Mouse (Mus musculus) intestine, postnatal 0 days (tissue): ENCODE measurements around the gene Bpifa3. TPM values are rescaled to one million over a fixed set of nuclear protein-coding genes. Genes with fewer than 3 reads are reported as not detected.

Experiments
- ATAC-seq: fragments of 200-750 bp; cut with Nextera tagmentation; 2 replicates; pipeline ENCODE4 v1.8.0; 2017; ENCODE audit warnings: mild to moderate bottlenecking, moderate TSS enrichment, moderate library complexity
- H3K27ac ChIP-seq: fragments of 300-500 bp; sonication (generic); 2 replicates; pipeline ENCODE4 v1.5.1; 2014; ENCODE audit warnings: mild to moderate bottlenecking, low read depth, low read length, moderate library complexity
- H3K27me3 ChIP-seq: fragments of 300-500 bp; sonication (generic); replicated peaks from 2 replicates; pipeline ENCODE4 v1.6.1; 2014; ENCODE audit warnings: low read length, mixed read lengths; ENCODE audit not compliant: control insufficient read depth, insufficient read depth
- H3K36me3 ChIP-seq: fragments of 300-500 bp; sonication (generic); 2 replicates; pipeline ENCODE4 v1.6.1; 2014; ENCODE audit warnings: mild to moderate bottlenecking, moderate library complexity; ENCODE audit not compliant: control insufficient read depth, insufficient read depth
- H3K4me1 ChIP-seq: fragments of 300-500 bp; sonication (generic); replicated peaks from 2 replicates; pipeline ENCODE4 v1.6.1; 2014; ENCODE audit warnings: antibody characterized with exemption, low read length, mixed read lengths; ENCODE audit not compliant: control insufficient read depth, insufficient read depth
- H3K4me2 ChIP-seq: fragments of 300-500 bp; sonication (generic); replicated peaks from 2 replicates; pipeline ENCODE4 v1.6.1; 2014; ENCODE audit warnings: low read depth, mild to moderate bottlenecking, moderate library complexity
- H3K4me3 ChIP-seq: fragments of 300-500 bp; sonication (generic); 2 replicates; pipeline ENCODE4 v1.5.1; 2014; ENCODE audit warnings: low read depth, low read length
- H3K9ac ChIP-seq: fragments of 300-500 bp; sonication (generic); 2 replicates; pipeline ENCODE4 v1.6.1; 2014; ENCODE audit warnings: mild to moderate bottlenecking, low read depth, low read length
- H3K9me3 ChIP-seq: fragments of 300-500 bp; sonication (generic); 2 replicates; pipeline ENCODE4 v1.6.1; 2016; ENCODE audit warnings: mixed run types; ENCODE audit not compliant: control insufficient read depth
- CTCF ChIP-seq: sonication (generic); IDR thresholded peaks from 2 replicates; pipeline ENCODE4 v1.5.1; 2016; ENCODE audit warnings: low read depth, mild to moderate bottlenecking, control low read depth, antibody characterized with exemption, moderate library complexity
- WGBS: fragments of 180-500 bp; shearing (Covaris S2); extraction: QIAGEN DNeasy Blood & Tissue Kit; methylation state at CpG from one replicate; pipeline ENCODE4 v1.1.7; 2014; 5-methylcytosine and 5-hydroxymethylcytosine counted together
- polyA plus RNA-seq: library from polyadenylated mRNA; unstranded; fragments of >200 nt; fragmentation: Nextera tagmentation; extraction: Ambion mirVana; gene quantifications from 2 replicates; pipeline ENCODE4 v1.2.1, GENCODE M21; 2015

Gene Bpifa3
- polyA plus RNA-seq: not detected in 2 replicates

DNA sequence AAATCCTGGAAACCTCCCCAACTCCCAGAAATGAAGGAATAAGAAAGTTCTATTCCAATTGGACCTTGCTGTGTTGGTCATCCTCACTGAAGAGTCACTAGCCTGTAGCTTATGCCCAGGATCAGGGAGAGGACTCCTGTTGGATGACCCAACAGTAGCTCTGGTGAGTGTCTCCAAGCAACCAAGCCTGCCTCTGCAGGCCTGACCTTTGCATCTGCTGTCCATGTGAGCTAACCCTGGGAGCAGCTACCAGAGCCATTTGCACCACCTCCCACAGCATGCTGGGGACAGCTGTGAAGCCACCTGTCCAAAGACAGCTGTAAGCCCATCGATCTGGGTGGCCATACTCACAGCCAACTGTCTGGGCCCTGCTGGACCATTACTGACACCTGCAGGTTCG is at the start of gene Bpifa3:
TSS of gene Bpifa3 (plus strand) at position 217 of the 400 bp plus-strand sequence.
- H3K4me2 ChIP-seq: no peak within 1 kb of the TSS
- H3K27ac ChIP-seq: no peak within 1 kb of the TSS
- no peak within 1 kb of the TSS for H3K9ac ChIP-seq
- no peak within 1 kb of the TSS for H3K4me3 ChIP-seq
- H3K27me3 ChIP-seq: no peaks in the 10 kb centered on the region
- no peak for TF ChIP-seq CTCF
- no peaks in the 10 kb centered on the region for H3K4me1 ChIP-seq
- no peaks in the 10 kb centered on the region for H3K36me3 ChIP-seq
- 50% methylated on average over 2 of the region's 2 CpGs for WGBS
- no peak for ATAC-seq
- no peaks in the 10 kb centered on the region for H3K9me3 ChIP-seq

DNA sequence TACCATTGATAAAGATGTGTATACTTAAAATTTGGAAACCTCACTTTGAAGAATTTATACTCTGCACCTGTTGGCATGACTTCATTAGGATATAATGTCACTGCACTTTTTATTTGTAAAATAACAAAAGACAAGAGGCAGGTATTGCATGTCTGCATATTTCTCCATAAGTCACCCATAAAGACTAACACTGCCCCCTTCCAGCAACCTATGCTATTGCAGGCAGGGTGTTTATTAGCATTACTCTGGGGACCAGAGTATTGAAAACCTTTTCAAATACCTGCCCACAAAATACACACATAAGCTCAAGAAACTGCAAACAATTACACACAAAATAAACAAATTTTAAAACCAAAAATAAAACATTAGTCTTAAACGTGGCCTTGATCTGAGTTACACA is 32.4 kb upstream of the Bpifa3 start:
- WGBS: 48% methylated on average over 1 of the region's 1 CpGs
- no peak overlapping the region for H3K4me2 ChIP-seq
- ATAC-seq: no peak

DNA sequence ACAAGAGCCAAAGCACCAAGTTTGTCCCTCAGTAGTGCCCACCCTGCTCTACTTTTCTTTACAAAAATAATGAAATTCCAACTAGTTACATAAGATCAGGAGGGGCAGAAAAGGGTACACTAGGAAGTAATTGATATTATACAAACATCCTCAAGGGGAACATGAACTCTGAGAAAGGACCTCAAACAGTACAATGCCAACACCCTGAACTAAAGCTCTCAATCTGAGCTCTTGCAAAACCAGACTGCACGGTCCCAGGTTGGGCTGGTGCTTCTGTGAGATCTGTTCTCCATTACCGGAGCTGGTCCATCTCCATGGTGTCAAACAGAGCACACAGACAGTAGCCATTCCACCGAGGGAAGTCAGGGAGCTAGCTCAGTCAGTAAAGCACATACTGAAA is 12.8 kb upstream of the Bpifa3 start:
- Histone ChIP-seq H3K4me3 (no peak overlapping the region), H3K36me3 (no peaks in the 10 kb centered on the region), H3K27ac (no peak overlapping the region), H3K27me3 (no peaks in the 10 kb centered on the region), H3K9me3 (no peaks in the 10 kb centered on the region), H3K9ac (no peak overlapping the region), H3K4me1 (no peaks in the 10 kb centered on the region), H3K4me2 (no peak overlapping the region)
- TF ChIP-seq CTCF: no peak
- ATAC-seq: no peak
- whole genome bisulfite sequencing: 81% methylated on average over 3 of the region's 3 CpGs

More for the DNA sequence above, 32.4 kb upstream of the Bpifa3 start:
- TF ChIP-seq CTCF: peak; percentile 54
- Histone ChIP-seq H3K27ac (no peak overlapping the region), H3K9ac (no peak overlapping the region), H3K36me3 (no peaks in the 10 kb centered on the region), H3K4me1 (no peaks in the 10 kb centered on the region), H3K4me3 (no peak overlapping the region), H3K9me3 (no peaks in the 10 kb centered on the region), H3K27me3 (no peaks in the 10 kb centered on the region)

DNA sequence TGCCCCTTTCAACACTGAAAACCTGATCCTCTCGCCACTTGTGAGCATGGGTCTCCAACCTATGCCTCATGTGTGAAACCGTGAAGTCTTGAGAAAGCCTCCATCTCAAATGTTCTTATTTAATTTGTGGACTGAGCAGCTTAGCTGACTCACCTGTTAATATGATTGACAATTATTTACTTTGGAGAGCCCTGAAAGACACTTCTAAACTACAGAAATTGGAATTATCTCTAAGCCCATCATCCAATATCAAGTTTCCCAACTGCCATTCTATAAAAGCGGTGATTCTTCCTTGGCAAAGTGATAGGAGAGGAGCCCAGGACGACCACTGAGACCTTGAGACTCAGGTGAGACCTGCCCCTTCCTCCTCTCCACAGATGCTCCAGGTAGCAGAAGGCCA is 12.4 kb downstream of the Bpifa3 start, which contains the start of gene Bpifa1:
TSS of gene Bpifa1 (plus strand) at position 301 of the 400 bp plus-strand sequence.
- H3K4me3 ChIP-seq: no peak within 1 kb of the TSS
- no peak for TF ChIP-seq CTCF
- no peaks in the 10 kb centered on the region for H3K4me1 ChIP-seq
- H3K27ac ChIP-seq: no peak within 1 kb of the TSS
- 76% methylated on average over 4 of the region's 4 CpGs for WGBS
- H3K9me3 ChIP-seq: no peaks in the 10 kb centered on the region
- no peak for ATAC-seq
- no peak within 1 kb of the TSS for H3K4me2 ChIP-seq
- H3K9ac ChIP-seq: no peak within 1 kb of the TSS
- no peaks in the 10 kb centered on the region for H3K27me3 ChIP-seq
- no peaks in the 10 kb centered on the region for H3K36me3 ChIP-seq

DNA sequence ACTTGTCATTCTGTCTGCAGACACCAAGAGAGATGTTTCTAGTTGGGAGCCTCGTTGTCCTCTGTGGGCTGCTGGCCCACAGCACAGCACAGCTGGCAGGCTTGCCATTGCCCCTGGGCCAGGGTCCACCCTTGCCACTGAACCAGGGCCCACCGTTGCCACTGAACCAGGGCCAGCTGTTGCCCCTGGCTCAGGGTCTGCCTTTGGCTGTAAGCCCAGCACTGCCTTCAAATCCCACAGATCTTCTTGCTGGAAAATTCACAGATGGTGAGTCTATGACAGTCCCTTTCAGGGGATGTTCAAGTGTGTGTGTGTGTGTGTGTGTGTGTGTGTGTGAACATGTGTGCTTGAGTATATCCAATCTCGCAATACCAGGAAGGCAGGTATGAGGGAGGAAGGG is 13.6 kb downstream of the Bpifa3 start:
- no peak for ATAC-seq
- Histone ChIP-seq H3K36me3 (no peaks in the 10 kb centered on the region), H3K4me3 (no peak overlapping the region), H3K27ac (no peak overlapping the region), H3K4me1 (no peaks in the 10 kb centered on the region), H3K27me3 (no peaks in the 10 kb centered on the region), H3K9ac (no peak overlapping the region), H3K9me3 (no peaks in the 10 kb centered on the region), H3K4me2 (no peak overlapping the region)
- 53% methylated on average over 3 of the region's 3 CpGs for WGBS
- no peak for TF ChIP-seq CTCF

DNA sequence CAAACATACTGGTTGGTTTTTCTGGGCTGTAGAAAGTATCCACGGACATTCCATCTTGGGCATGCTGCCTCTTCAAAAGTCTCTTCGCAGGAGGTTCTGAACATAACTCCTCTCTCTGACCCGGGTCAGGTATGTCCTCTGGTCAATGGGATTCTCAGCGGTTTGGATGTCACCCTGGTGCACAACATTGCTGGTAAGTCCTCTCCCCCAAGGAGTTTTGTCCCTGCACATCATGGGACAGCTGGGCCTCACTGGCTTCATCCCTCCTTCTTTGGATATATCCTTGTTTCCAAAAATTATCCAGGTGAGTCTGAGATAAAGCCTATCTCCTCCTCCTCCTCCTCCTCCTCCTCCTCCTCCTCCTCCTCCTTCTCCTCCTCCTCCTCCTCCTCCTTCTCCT is 17.4 kb downstream of the Bpifa3 start:
- Histone ChIP-seq H3K27ac (no peak overlapping the region), H3K4me1 (no peaks in the 10 kb centered on the region), H3K36me3 (no peaks in the 10 kb centered on the region), H3K4me2 (no peak overlapping the region), H3K9ac (no peak overlapping the region), H3K27me3 (no peaks in the 10 kb centered on the region), H3K9me3 (no peaks in the 10 kb centered on the region), H3K4me3 (no peak overlapping the region)
- WGBS: 77% methylated on average over 4 of the region's 4 CpGs
- TF ChIP-seq CTCF: no peak
- ATAC-seq: no peak

DNA sequence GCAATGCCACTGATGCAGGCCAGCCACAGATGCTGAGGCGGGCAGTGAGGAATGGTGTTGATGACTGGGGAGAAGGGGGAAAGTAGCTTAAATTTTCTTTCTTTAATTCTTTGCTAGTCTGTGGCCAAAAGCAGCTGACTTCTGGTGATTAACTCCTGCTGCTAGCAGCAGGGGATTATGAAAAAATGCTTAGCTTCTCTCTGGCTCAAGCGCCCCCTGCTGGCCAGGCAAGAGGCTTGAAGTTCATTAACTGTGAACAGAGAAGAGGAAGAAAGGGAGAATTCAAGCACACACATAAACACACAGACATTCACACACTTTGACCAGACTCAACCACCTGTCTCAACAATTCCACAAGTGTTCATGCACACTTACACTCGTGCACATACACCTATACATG is 28.3 kb downstream of the Bpifa3 start:
- WGBS: 35% methylated on average over 3 of the region's 3 CpGs
- no peak overlapping the region for H3K27ac ChIP-seq
- no peaks in the 10 kb centered on the region for H3K4me1 ChIP-seq
- no peaks in the 10 kb centered on the region for H3K27me3 ChIP-seq
- no peaks in the 10 kb centered on the region for H3K9me3 ChIP-seq
- H3K4me3 ChIP-seq: no peak overlapping the region
- no peak for ATAC-seq
- H3K36me3 ChIP-seq: no peaks in the 10 kb centered on the region
- H3K9ac ChIP-seq: no peak overlapping the region
- no peak overlapping the region for H3K4me2 ChIP-seq
- peak; percentile 72 for TF ChIP-seq CTCF
